Mouse (Mus musculus) heart, postnatal 25 days (tissue): ENCODE results near the gene Rbms2. TPM values are rescaled to one million over a fixed set of nuclear protein-coding genes. Genes with fewer than 3 reads are reported as not detected.

Experiments used
- microRNA-seq: library from miRNA; unstranded; fragments of <30 nt; microRNA quantifications from one replicate; pipeline ENCODE4 v1.2.0, GENCODE M21; 2022
- total RNA-seq, 2 experiments: library from RNA; stranded (reverse); gene quantifications; 2 replicates each; pipeline ENCODE4 v1.2.3; 2021

The Rbms2 gene
- total RNA-seq, 2 experiments from 2014 or later, result 82.2 to 88.4 TPM

Small RNA genes within 50 kb of the gene (microRNA-seq; reads per million reads assigned to microRNA genes)
- gene Mir677, result 26.1 reads per million, percentile 40 among the genes with 10 or more reads in this experiment

Other genes starting within 250 kb of the Rbms2 start
- not detected for gene Hsd17b6, start 172.7 kb downstream of the Rbms2 start, total RNA-seq
- gene Prim1, start 165.1 kb downstream of the Rbms2 start, total RNA-seq, result 1 to 10 TPM; 2.1 to 2.2 TPM
- gene Naca, start 144.7 kb downstream of the Rbms2 start, total RNA-seq, result 100 to 1,000 TPM; 502 to 533 TPM
- gene Ptges3, start 121.3 kb downstream of the Rbms2 start, total RNA-seq, result 10 to 100 TPM; 77.8 to 89.3 TPM
- gene Atp5b, start 97.0 kb downstream of the Rbms2 start, total RNA-seq, result 1,000 to 10,000 TPM; 9,293 to 9,309 TPM
- 10 to 100 TPM; 20.0 to 24.4 TPM for gene Baz2a, start 88.7 kb downstream of the Rbms2 start, total RNA-seq
- 1 to 10 TPM in 1 of 2 experiments, under 1 TPM in 1; 0.94 to 1.1 TPM for gene Gls2, start 14.2 kb upstream of the Rbms2 start, total RNA-seq
- gene Spryd4, start 31.5 kb upstream of the Rbms2 start, total RNA-seq, result 10 to 100 TPM; 42.8 to 45.5 TPM
- gene Mip, start 45.5 kb upstream of the Rbms2 start, total RNA-seq, result not detected
- 1 to 10 TPM; 7.7 to 8.8 TPM for gene Timeless, start 51.8 kb upstream of the Rbms2 start, total RNA-seq
- gene Apon, start 73.8 kb upstream of the Rbms2 start, total RNA-seq, result under 1 TPM in 1 of 2 experiments, not detected in 1; 0.18 TPM
- not detected for gene Apof, start 88.4 kb upstream of the Rbms2 start, total RNA-seq
- gene Stat2, start 90.3 kb upstream of the Rbms2 start, total RNA-seq, result 10 to 100 TPM; 11.7 to 12.3 TPM
- gene Il23a, start 118.5 kb upstream of the Rbms2 start, total RNA-seq, result under 1 TPM in 1 of 2 experiments, not detected in 1; 0.18 TPM
- 1 to 10 TPM; 8.2 to 9.4 TPM for gene Pan2, start 123.0 kb upstream of the Rbms2 start, total RNA-seq
- gene Cnpy2, start 142.2 kb upstream of the Rbms2 start, total RNA-seq, result 10 to 100 TPM; 58.9 to 62.5 TPM
- gene Cs, start 157.4 kb upstream of the Rbms2 start, total RNA-seq, result 1,000 to 10,000 TPM; 1,194 to 1,233 TPM
- gene Coq10a, start 188.7 kb upstream of the Rbms2 start, total RNA-seq, result 100 to 1,000 TPM; 272 to 314 TPM
- 10 to 100 TPM; 43.7 to 51.0 TPM for gene Ankrd52, start 196.8 kb upstream of the Rbms2 start, total RNA-seq
- not detected for gene Slc39a5, start 220.9 kb upstream of the Rbms2 start, total RNA-seq
- 10 to 100 TPM; 44.4 to 46.8 TPM for gene Nabp2, start 231.2 kb upstream of the Rbms2 start, total RNA-seq
- 10 to 100 TPM; 16.0 to 16.5 TPM for gene Rnf41, start 231.4 kb upstream of the Rbms2 start, total RNA-seq